Mouse (Mus musculus) cerebral cortex, adult 2 months (tissue): Measurements from ENCODE around the gene Gm7694.

ENCODE experiments used
- WGBS: fragments of 180-500 bp; shearing (Covaris S2); methylation state at CpG from one replicate; pipeline ENCODE4 v1.1.7; 2018; 5-methylcytosine and 5-hydroxymethylcytosine counted together

Gene Gm7694

GRCm38 (mm10) chr1:170277016-170277415 lies 29.1 kb downstream of the Gm7694 start, which contains the start of gene Sh2d1b1:
TSS of gene Sh2d1b1 (plus strand) at chr1:170277320.
- WGBS, result 73% methylated on average over 3 of the region's 3 CpGs

GRCm38 (mm10) chr1:170270696-170271095 lies 35.4 kb downstream of the Gm7694 start:
- 91% methylated on average over 4 of the region's 4 CpGs for WGBS

- WGBS, result 89% methylated on average over 6 of the region's 6 CpGs
Measured at GRCm38 (mm10) chr1:170270281-170270680, 35.9 kb downstream of the Gm7694 start.

GRCm38 (mm10) chr1:170255560-170255910 lies 50.6 kb downstream of the Gm7694 start:
- WGBS, result 6% methylated on average over 32 of the region's 32 CpGs

GRCm38 (mm10) chr1:170254893-170255559 lies 51.1 kb downstream of the Gm7694 start:
- WGBS, result 22% methylated on average over 30 of the region's 30 CpGs
